Mouse (Mus musculus) liver, embryonic 11.5 days (tissue): ENCODE measurements around the gene 1110051M20Rik. TPM values are rescaled to one million over a fixed set of nuclear protein-coding genes. Genes with fewer than 3 reads are reported as not detected.
A peak's percentile ranks its signal among the peaks of the same experiment; 100 is the strongest.

Source experiments
- ATAC-seq: fragments of 200-750 bp; cut with Nextera tagmentation; replicated peaks from 2 replicates; pipeline ENCODE4 v1.8.0; 2017; ENCODE audit warnings: moderate number of reproducible peaks, mild to moderate bottlenecking, moderate TSS enrichment, moderate library complexity; ENCODE audit not compliant: low FRiP score
- DNase-seq: peaks from one replicate; pipeline ENCODE4 v3.0.0-alpha.2; 2017; ENCODE audit warnings: low spot score
- H3K27ac ChIP-seq: fragments of 300-500 bp; sonication (generic); 2 replicates; pipeline ENCODE4 v1.5.1; 2014; ENCODE audit warnings: mild to moderate bottlenecking, low read depth, low read length, control low read depth
- H3K27me3 ChIP-seq: fragments of 300-500 bp; sonication (generic); replicated peaks from 2 replicates; pipeline ENCODE4 v1.6.1; 2014; ENCODE audit warnings: low read length, mixed read lengths; ENCODE audit not compliant: control insufficient read depth, insufficient read depth
- H3K36me3 ChIP-seq: fragments of 300-500 bp; sonication (generic); 2 replicates; pipeline ENCODE4 v1.6.1; 2014; ENCODE audit warnings: mild to moderate bottlenecking, low read length, moderate library complexity, mixed read lengths; ENCODE audit not compliant: control insufficient read depth, insufficient read depth
- H3K4me1 ChIP-seq: fragments of 300-500 bp; sonication (generic); replicated peaks from 2 replicates; pipeline ENCODE4 v1.6.1; 2014; ENCODE audit warnings: low read length, mixed read lengths; ENCODE audit not compliant: control insufficient read depth, insufficient read depth
- H3K4me2 ChIP-seq: fragments of 300-500 bp; sonication (generic); 2 replicates; pipeline ENCODE4 v1.6.1; 2014; ENCODE audit warnings: mild to moderate bottlenecking, control low read depth, moderate library complexity
- H3K4me3 ChIP-seq: fragments of 300-500 bp; sonication (generic); 2 replicates; pipeline ENCODE4 v1.5.1; 2014; ENCODE audit warnings: low read depth, low read length, control low read depth
- H3K9ac ChIP-seq: fragments of 300-500 bp; sonication (generic); 2 replicates; pipeline ENCODE4 v1.6.1; 2014; ENCODE audit warnings: low read depth, low read length, control low read depth
- H3K9me3 ChIP-seq: fragments of 300-500 bp; sonication (generic); 2 replicates; pipeline ENCODE4 v1.6.1; 2016; ENCODE audit warnings: low read length, inconsistent platforms, mixed read lengths; ENCODE audit not compliant: control insufficient read depth
- WGBS: fragments of 180-500 bp; shearing (Covaris S2); extraction: QIAGEN DNeasy Blood & Tissue Kit; methylation state at CpG from one replicate; pipeline ENCODE4 v1.1.7; 2014; 5-methylcytosine and 5-hydroxymethylcytosine counted together
- polyA plus RNA-seq: library from polyadenylated mRNA; unstranded; fragments of >200 nt; fragmentation: Nextera tagmentation; extraction: Ambion mirVana; gene quantifications from 2 replicates; pipeline ENCODE4 v1.2.1, GENCODE M21; 2014

1110051M20Rik gene
- polyA plus RNA-seq, 1 experiment from 2014 or later: 23.7 TPM

DNA sequence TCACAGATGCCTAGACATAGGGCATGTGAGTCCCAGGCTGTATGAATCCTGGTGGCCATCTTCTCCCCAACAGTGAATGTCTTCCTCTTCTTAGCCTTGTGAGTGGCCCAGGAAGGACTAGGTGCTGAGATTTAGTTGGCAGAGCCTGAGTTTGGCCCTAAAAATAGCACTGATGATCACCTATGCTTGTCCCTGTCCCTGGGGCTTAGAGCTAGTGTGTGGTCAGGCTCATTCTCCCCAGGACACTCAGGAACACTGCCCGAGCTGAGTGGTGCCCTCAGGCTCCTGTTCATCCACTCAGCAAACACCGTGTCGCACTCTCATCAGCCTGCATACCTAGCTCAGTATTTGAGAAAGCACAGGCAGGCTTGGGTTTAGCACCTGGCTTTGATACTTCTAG is 16.8 kb upstream of the 1110051M20Rik start:
- ATAC-seq: no peak
- H3K36me3 ChIP-seq: no peaks in the 10 kb centered on the region
- WGBS: 64% methylated on average over 3 of the region's 3 CpGs
- no peak for DNase-seq
- H3K4me2 ChIP-seq: no peak overlapping the region
- H3K4me1 ChIP-seq: peaks cover 36% of the 10 kb centered on the region
- peaks cover 5% of the 10 kb centered on the region; the same call in 1 of the 2 replicates for H3K9me3 ChIP-seq
- 0 out of 2 replicates have a peak overlapping the region, but pooled peaks have one; percentile 17 for H3K27ac ChIP-seq
- no peak overlapping the region for H3K4me3 ChIP-seq
- peaks cover 28% of the 10 kb centered on the region for H3K27me3 ChIP-seq
- no peak overlapping the region for H3K9ac ChIP-seq

DNA sequence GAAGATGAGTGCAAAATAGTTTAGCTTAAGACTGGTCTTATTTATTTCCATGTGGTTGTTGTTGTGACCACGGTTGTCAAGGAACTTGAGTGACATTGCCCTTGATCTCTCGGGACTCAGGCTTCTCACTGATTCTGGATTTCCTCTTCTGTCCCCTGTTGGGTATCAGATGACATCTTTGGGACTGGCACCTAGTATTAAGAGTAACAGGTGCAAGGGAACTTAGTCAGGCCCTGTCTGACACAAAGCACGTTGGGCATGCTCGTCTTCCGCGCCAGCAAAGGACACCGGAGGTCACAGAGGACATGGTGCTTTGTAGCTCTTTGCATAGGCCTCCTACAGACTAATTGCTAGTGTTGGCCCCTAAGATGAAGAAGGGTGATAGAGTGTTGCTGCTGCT is 16.3 kb upstream of the 1110051M20Rik start:
- Histone ChIP-seq H3K4me2 (no peak overlapping the region), H3K4me1 (peaks cover 38% of the 10 kb centered on the region), H3K4me3 (no peak overlapping the region), H3K27me3 (peaks cover 28% of the 10 kb centered on the region), H3K9me3 (peaks cover 5% of the 10 kb centered on the region; the same call in 1 of the 2 replicates), H3K36me3 (no peaks in the 10 kb centered on the region), H3K9ac (no peak overlapping the region), H3K27ac (no peak overlapping the region)
- ATAC-seq: no peak
- WGBS: 70% methylated on average over 7 of the region's 7 CpGs
- DNase-seq: no peak

DNA sequence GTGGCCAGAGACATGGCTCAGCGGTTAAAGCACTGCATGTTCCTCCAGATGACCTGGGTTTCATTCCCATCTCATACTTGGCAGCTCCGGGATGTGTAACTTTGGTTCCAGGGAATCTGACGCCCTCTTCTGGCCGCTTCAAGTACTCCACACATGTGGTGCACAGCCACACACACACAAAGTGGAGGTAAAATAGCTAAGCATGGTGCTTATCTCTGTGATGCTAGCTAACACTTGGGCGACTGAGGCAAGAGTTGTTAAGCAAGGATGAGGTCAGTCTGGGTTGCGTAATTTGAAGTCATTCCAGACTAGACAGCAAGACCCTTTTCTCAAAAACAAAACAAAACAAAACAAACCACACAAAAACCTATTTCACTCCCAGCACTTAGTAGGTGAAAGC is 15.6 kb upstream of the 1110051M20Rik start:
- no peak overlapping the region for H3K9ac ChIP-seq
- peaks cover 5% of the 10 kb centered on the region; the same call in 1 of the 2 replicates for H3K9me3 ChIP-seq
- WGBS: 87% methylated on average over 6 of the region's 6 CpGs
- H3K27ac ChIP-seq: no peak overlapping the region
- ATAC-seq (no peak), DNase-seq (no peak)
- H3K4me1 ChIP-seq: peaks cover 38% of the 10 kb centered on the region
- no peak overlapping the region for H3K4me3 ChIP-seq
- no peaks in the 10 kb centered on the region for H3K36me3 ChIP-seq
- no peak overlapping the region; the same call in 1 of the 2 replicates for H3K4me2 ChIP-seq
- peaks cover 28% of the 10 kb centered on the region for H3K27me3 ChIP-seq

DNA sequence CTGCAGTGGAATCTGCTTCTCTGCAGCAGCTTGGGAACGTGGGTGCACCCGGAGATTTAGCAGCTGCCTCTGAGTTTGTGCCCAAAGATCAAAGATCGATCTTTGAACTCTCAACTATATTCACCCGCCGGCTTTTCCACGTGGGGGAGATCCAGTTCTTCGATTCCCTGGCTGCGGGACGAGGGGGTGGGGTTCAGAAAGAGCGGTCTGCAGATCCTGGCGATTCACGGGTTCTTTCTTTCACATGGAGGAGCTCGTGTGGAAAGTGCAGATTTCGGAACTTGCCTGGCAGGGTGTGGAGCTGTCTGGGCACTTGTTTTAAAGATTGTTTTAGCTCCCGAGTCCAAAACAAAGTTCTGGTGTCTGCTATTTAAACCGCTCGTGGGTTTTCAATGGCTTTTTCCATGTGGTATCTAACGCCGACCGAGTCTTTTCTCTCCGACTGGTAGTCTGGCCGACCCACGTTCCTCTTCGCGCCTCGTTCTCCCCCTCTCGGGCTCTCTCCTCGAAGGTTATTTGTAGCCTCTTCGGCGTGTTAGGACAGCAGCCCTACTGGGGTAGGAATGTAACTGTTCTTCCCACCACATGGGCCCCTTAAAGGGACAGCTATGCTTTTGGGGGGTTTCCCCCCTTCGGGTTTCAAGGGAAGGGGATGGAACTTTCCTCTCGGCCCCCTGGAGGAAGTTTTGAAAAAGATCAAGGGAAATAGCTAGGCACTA is 14.3 kb upstream of the 1110051M20Rik start:
- peak overlapping the region; percentile 39; the same call in 1 of the 2 replicates for H3K27ac ChIP-seq
- WGBS: under 1% methylated on average over 32 of the region's 32 CpGs
- H3K4me1 ChIP-seq: peaks cover 38% of the 10 kb centered on the region
- H3K27me3 ChIP-seq: peaks cover 28% of the 10 kb centered on the region
- H3K9ac ChIP-seq: peak overlapping the region; percentile 61
- peak overlapping the region; percentile 67 for H3K4me3 ChIP-seq
- ATAC-seq: no peak
- peak overlapping the region; percentile 95 for H3K4me2 ChIP-seq
- peaks cover 5% of the 10 kb centered on the region; the same call in 1 of the 2 replicates for H3K9me3 ChIP-seq
- peak; percentile 60 for DNase-seq
- H3K36me3 ChIP-seq: no peaks in the 10 kb centered on the region

DNA sequence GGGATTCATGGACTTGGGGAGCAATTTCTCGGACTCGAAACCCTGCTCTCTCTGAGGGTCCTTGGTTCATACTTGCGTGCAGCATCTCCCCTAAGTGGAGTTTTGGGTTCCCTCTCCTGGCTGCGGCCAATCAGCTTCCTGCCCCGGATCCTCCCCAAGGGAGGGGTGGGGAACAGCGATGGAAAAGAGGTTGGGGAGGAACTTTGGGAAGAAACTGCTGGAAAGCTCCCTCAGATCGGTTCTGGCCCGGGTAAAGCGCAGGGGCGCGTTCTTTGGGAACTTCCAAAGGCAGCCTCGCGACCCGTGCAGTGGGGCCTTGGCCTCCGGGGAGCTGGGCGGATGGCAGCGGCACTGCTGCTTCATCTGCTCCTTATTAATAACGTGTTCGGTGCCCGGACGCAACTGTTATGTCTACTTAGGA is 13.8 kb upstream of the 1110051M20Rik start:
- WGBS: under 1% methylated on average over 21 of the region's 21 CpGs
- peak; percentile 61 for DNase-seq

GRCm38 (mm10) chr2:91457656-91458251 is 13.2 kb upstream of the 1110051M20Rik start:
- Histone ChIP-seq H3K4me1 (peaks cover 33% of the 10 kb centered on the region), H3K27ac (peak overlapping the region; percentile 67), H3K27me3 (peaks cover 28% of the 10 kb centered on the region), H3K9ac (peak overlapping the region; percentile 61), H3K4me2 (peak overlapping the region; percentile 95), H3K4me3 (peak overlapping the region; percentile 67), H3K9me3 (peaks cover 5% of the 10 kb centered on the region; the same call in 1 of the 2 replicates), H3K36me3 (no peaks in the 10 kb centered on the region)
- ATAC-seq (peak; percentile 46), DNase-seq (peak; percentile 71)
- under 1% methylated on average over 45 of the region's 45 CpGs for WGBS

More for the DNA sequence above, 13.8 kb upstream of the 1110051M20Rik start:
- peak overlapping the region; percentile 67 for H3K4me3 ChIP-seq
- peaks cover 36% of the 10 kb centered on the region for H3K4me1 ChIP-seq
- H3K27ac ChIP-seq: peak overlapping the region; percentile 67; the same call in 1 of the 2 replicates
- H3K9me3 ChIP-seq: peaks cover 5% of the 10 kb centered on the region; the same call in 1 of the 2 replicates
- H3K9ac ChIP-seq: peak overlapping the region; percentile 61
- H3K36me3 ChIP-seq: no peaks in the 10 kb centered on the region
- ATAC-seq: no peak
- peaks cover 28% of the 10 kb centered on the region for H3K27me3 ChIP-seq
- H3K4me2 ChIP-seq: peak overlapping the region; percentile 95

GRCm38 (mm10) chr2:91457259-91457655 is 12.8 kb upstream of the 1110051M20Rik start, which contains the start of gene Lrp4:
TSS of gene Lrp4 (plus strand) at chr2:91457511.
- 0% methylated on average over 25 of the region's 36 CpGs for WGBS
- H3K4me1 ChIP-seq: peaks cover 31% of the 10 kb centered on the region
- no peak for DNase-seq

DNA sequence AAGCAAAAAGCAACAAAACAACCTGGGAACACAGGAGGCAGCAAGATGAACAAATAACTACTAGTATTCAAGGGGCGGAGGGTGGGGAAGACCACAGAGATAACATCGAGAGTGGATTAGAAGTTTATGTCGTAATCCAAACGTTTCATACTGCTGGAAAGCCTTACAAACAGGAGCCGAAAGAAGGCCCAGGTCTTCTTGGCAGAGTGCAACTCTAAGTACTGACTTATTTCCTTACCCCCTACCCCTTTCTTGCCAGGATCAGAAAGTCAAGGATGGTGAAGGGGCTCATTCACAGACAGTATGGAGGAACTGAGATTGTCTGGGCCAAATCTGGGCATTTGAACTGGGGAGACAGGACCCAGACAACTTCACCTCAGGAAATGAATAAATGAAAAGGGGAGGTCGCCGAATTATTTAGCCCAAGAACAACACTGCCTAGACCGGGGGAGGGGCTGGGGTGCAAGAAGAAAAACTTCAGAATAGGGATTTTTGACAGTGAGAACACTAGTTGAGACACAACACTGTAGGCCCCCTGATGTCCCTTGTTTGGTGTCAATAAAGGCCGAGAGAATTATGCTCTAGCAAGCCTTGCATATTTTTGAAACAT is 12.1 kb upstream of the 1110051M20Rik start:
- no peak for DNase-seq
- H3K9me3 ChIP-seq: peaks cover 5% of the 10 kb centered on the region; the same call in 1 of the 2 replicates
- WGBS: 40% methylated on average over 9 of the region's 9 CpGs
- no peak overlapping the region for H3K9ac ChIP-seq
- peak overlapping the region; percentile 67; the same call in 1 of the 2 replicates for H3K4me3 ChIP-seq
- H3K27me3 ChIP-seq: peaks cover 28% of the 10 kb centered on the region
- ATAC-seq: peak; percentile 6; the same call in 1 of the 2 replicates
- H3K4me1 ChIP-seq: peaks cover 24% of the 10 kb centered on the region
- no peaks in the 10 kb centered on the region for H3K36me3 ChIP-seq
- peak overlapping the region; percentile 95 for H3K4me2 ChIP-seq
- H3K27ac ChIP-seq: no peak overlapping the region

More at GRCm38 (mm10) chr2:91457259-91457655, 12.8 kb upstream of the 1110051M20Rik start, which contains the start of gene Lrp4:
- Histone ChIP-seq H3K9ac (peak within 1 kb of the TSS; percentile 61), H3K9me3 (peaks cover 5% of the 10 kb centered on the region; the same call in 1 of the 2 replicates), H3K27me3 (peaks cover 28% of the 10 kb centered on the region), H3K4me3 (peak within 1 kb of the TSS; percentile 67), H3K27ac (peak within 1 kb of the TSS; percentile 67), H3K36me3 (no peaks in the 10 kb centered on the region), H3K4me2 (peak within 1 kb of the TSS; percentile 95)
- ATAC-seq: peak; percentile 70
